26 mouse cellular contexts compared by ENCODE assay signal in the genomic region with DNA sequence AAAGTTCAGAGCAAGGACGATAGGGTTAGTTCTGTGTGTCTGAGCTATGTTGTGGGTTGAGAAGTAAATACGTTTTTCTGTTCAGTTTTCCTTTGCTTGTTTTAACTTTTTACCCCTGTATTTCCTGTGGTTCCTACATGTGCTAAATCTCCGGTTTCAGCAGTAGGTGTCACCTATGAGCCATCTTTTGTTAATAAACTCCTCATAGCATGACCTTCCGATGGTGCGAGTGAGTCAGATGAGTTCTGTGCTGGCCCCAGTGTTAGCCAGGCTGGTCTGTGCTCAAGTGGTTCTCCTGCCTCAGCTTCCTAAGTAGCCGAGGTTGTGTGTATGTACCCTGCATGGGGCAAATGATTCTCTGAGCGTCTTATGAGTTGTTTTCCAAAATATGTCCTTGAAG. TPM values are rescaled to one million over a fixed set of nuclear protein-coding genes. Genes with fewer than 3 reads are reported as not detected.
DNase-seq lines count a peak whose midpoint lies in the region; ATAC-seq and TF ChIP-seq lines count a peak whose summit lies in the region.
"Had no signal": no experiment of that assay in that cellular context is flagged by ENCODE, and none has a peak within 500 bp of the region (broad histone marks: within the 10 kb centered on the region; RNA-seq: fewer than 3 reads in every experiment).

No protein-coding gene starts in this region.

- H3K9me3 ChIP-seq in kidney, postnatal 0 days (replicated peaks; ENCODE audit: low read length), result no peaks in the 10 kb centered on the region
- H3K9me3 ChIP-seq in CH12.LX (replicated peaks; ENCODE audit: low read length), result no peaks in the 10 kb centered on the region
- H3K9me3 ChIP-seq in forebrain, embryonic 16.5 days (ENCODE audit: control insufficient read depth, low read length), result no peaks in the 10 kb centered on the region
- no peaks in the 10 kb centered on the region for H3K9me3 ChIP-seq in liver, postnatal 0 days (ENCODE audit: low read length)
- H3K9me3 ChIP-seq: forebrain, embryonic 15.5 days; midbrain, embryonic 13.5 days; neural tube, embryonic 13.5 days had no signal

- 76% methylated on average over 7 of the region's 7 CpGs for WGBS in kidney, postnatal 0 days
- 91% methylated on average over 7 of the region's 7 CpGs for WGBS in forebrain, embryonic 16.5 days
- WGBS in liver, postnatal 0 days (ENCODE audit: insufficient replicate concordance), result 82% methylated on average over 7 of the region's 7 CpGs

- DNase-seq in adrenal gland, adult 2 months, result peak; percentile 40
- DNase-seq in adrenal gland, adult 18-20 months (ENCODE audit: low spot score in 2 of 2), result no peak
- DNase-seq in kidney, postnatal 0 days (ENCODE audit: low spot score), result peak; percentile 40
- no peak for DNase-seq in kidney, postnatal 36 days
- peak; percentile 4 for DNase-seq in CH12.LX (ENCODE audit: extremely low read depth)
- DNase-seq in adrenal gland, postnatal 36 days, result peak; percentile 12 to 22
- no peak for DNase-seq in liver, postnatal 0 days
- DNase-seq: B cell, adult 2 months; cerebellum, adult 11-12 months; cerebellum, postnatal 25 days; embryo, embryonic 11 days; heart, postnatal 36 days; kidney, adult 18-20 months; kidney, postnatal 25 days; layer of hippocampus, adult 9-11 months; lung, adult 2 months; thymus, postnatal 36 days had no signal

- H3K36me3 ChIP-seq in kidney, postnatal 0 days (ENCODE audit: insufficient read depth, low read length), result peaks cover 27% of the 10 kb centered on the region; the same call in 1 of the 2 replicates
- peaks cover 52 to 80% of the 10 kb centered on the region in 2 experiments for H3K36me3 ChIP-seq in CH12.LX (replicated peaks in 1 of 2; ENCODE audit: control insufficient read depth in 1 of 2, insufficient read depth in 1 of 2, low read length in 1 of 2)
- H3K36me3 ChIP-seq in forebrain, embryonic 16.5 days (ENCODE audit: control insufficient read depth, insufficient read depth), result peaks cover 34% of the 10 kb centered on the region
- H3K36me3 ChIP-seq in liver, postnatal 0 days (replicated peaks; ENCODE audit: insufficient read depth, low read length), result peaks cover 54% of the 10 kb centered on the region

- TF ChIP-seq EP300 in CH12.LX (IDR thresholded peaks at IDR 0.05; ENCODE audit: low read length), result no peak
- no peak for TF ChIP-seq EP300 in liver, postnatal 0 days (IDR thresholded peaks at IDR 0.05; ENCODE audit: low read depth)

- no peak for ATAC-seq in kidney, postnatal 0 days (replicated peaks; ENCODE audit: low FRiP score, low read depth)
- ATAC-seq in forebrain, embryonic 16.5 days, result no peak
- no peak for ATAC-seq in liver, postnatal 0 days
- ATAC-seq: forebrain, embryonic 15.5 days; hindbrain, embryonic 16.5 days; midbrain, embryonic 13.5 days had no signal

- dilution Hi-C loops in CH12.LX (cut with MboI; ENCODE audit: extremely low pct_ligation_motif_present, extremely low pct_unique_long_range_greater_than_20kb, low sequenced_read_pairs), result no loop called here

- in situ Hi-C loops in CH12.LX (cut with MboI; ENCODE audit: low pct_ligation_motif_present, low pct_unique_long_range_greater_than_20kb, low sequenced_read_pairs), result no loop called here

- H3K4me2 ChIP-seq in kidney, postnatal 0 days (ENCODE audit: low read length), result no peak overlapping the region
- no peak overlapping the region for H3K4me2 ChIP-seq in CH12.LX (ENCODE audit: insufficient read depth, low read depth, poor library complexity, severe bottlenecking)
- H3K4me2 ChIP-seq in forebrain, embryonic 16.5 days (ENCODE audit: low read length), result no peak overlapping the region
- no peak overlapping the region for H3K4me2 ChIP-seq in liver, postnatal 0 days (ENCODE audit: low read depth, low read length)
- H3K4me2 ChIP-seq: forebrain, embryonic 15.5 days; liver, embryonic 11.5 days; midbrain, embryonic 13.5 days; neural tube, embryonic 13.5 days had no signal

- H3K9ac ChIP-seq in kidney, postnatal 0 days (ENCODE audit: low read depth, low read length), result no peak overlapping the region
- no peak overlapping the region for H3K9ac ChIP-seq in CH12.LX (ENCODE audit: insufficient read depth, low read depth)
- no peak overlapping the region for H3K9ac ChIP-seq in forebrain, embryonic 16.5 days (replicated peaks; ENCODE audit: low read depth, low read length)
- no peak overlapping the region for H3K9ac ChIP-seq in liver, postnatal 0 days (replicated peaks)
- H3K9ac ChIP-seq: forebrain, embryonic 15.5 days; midbrain, embryonic 13.5 days; neural tube, embryonic 13.5 days had no signal

- TF ChIP-seq CTCF in kidney, postnatal 0 days (IDR thresholded peaks at IDR 0.05; ENCODE audit: low read depth), result peak; percentile 34; the same call in 1 of the 2 replicates
- peak in 1 of 2 experiments; percentile 13; a peak in 1 of 4 replicates for TF ChIP-seq CTCF in CH12.LX (conservative IDR thresholded peaks at IDR 0.05 in 1 of 2, IDR thresholded peaks at IDR 0.05 in 1 of 2; ENCODE audit: low read depth in 2 of 2, low read length in 2 of 2)
- no peak for TF ChIP-seq CTCF in liver, postnatal 0 days (IDR thresholded peaks at IDR 0.05; ENCODE audit: low read depth)

- no peak overlapping the region for H3K27ac ChIP-seq in kidney, postnatal 0 days
- no peak overlapping the region for H3K27ac ChIP-seq in CH12.LX (ENCODE audit: insufficient read depth, low read depth)
- H3K27ac ChIP-seq in forebrain, embryonic 16.5 days (ENCODE audit: low read length), result no peak overlapping the region
- H3K27ac ChIP-seq in liver, postnatal 0 days (ENCODE audit: low read depth), result no peak overlapping the region
- H3K27ac ChIP-seq: forebrain, embryonic 15.5 days; midbrain, embryonic 13.5 days; neural tube, embryonic 13.5 days had no signal

- no peaks in the 10 kb centered on the region; the same call in 1 of the 2 replicates for H3K79me2 ChIP-seq in CH12.LX (replicated peaks; ENCODE audit: control insufficient read depth, extremely low read depth, insufficient read depth, poor library complexity, severe bottlenecking)

- no peak overlapping the region for H3K4me3 ChIP-seq in kidney, postnatal 0 days (replicated peaks; ENCODE audit: low read depth, low read length)
- no peak overlapping the region for H3K4me3 ChIP-seq in CH12.LX (replicated peaks in 1 of 3; ENCODE audit: low read depth in 2 of 3, low read length in 2 of 3, poor library complexity in 1 of 3)
- no peak overlapping the region for H3K4me3 ChIP-seq in forebrain, embryonic 16.5 days (replicated peaks; ENCODE audit: low read length)
- no peak overlapping the region for H3K4me3 ChIP-seq in liver, postnatal 0 days (ENCODE audit: low read depth, low read length)
- H3K4me3 ChIP-seq: forebrain, embryonic 15.5 days; midbrain, embryonic 13.5 days; neural tube, embryonic 13.5 days had no signal

- H3K4me1 ChIP-seq in kidney, postnatal 0 days (replicated peaks; ENCODE audit: insufficient read depth, low read length), result no peaks in the 10 kb centered on the region
- H3K4me1 ChIP-seq in CH12.LX (ENCODE audit: control insufficient read depth in 1 of 2, insufficient read depth in 2 of 2), result no peaks in the 10 kb centered on the region
- no peaks in the 10 kb centered on the region for H3K4me1 ChIP-seq in forebrain, embryonic 16.5 days (replicated peaks; ENCODE audit: control insufficient read depth, insufficient read depth, low read length)
- no peaks in the 10 kb centered on the region for H3K4me1 ChIP-seq in liver, postnatal 0 days (ENCODE audit: insufficient read depth)
- H3K4me1 ChIP-seq: forebrain, embryonic 15.5 days; midbrain, embryonic 13.5 days; neural tube, embryonic 13.5 days had no signal

- TF ChIP-seq RAD21 in CH12.LX (IDR thresholded peaks at IDR 0.05; ENCODE audit: low read depth, low read length), result no peak; the same call in 1 of the 2 replicates

- H3K27me3 ChIP-seq in kidney, postnatal 0 days (ENCODE audit: insufficient read depth, low read length), result no peaks in the 10 kb centered on the region
- no peaks in the 10 kb centered on the region for H3K27me3 ChIP-seq in CH12.LX (replicated peaks)
- no peaks in the 10 kb centered on the region for H3K27me3 ChIP-seq in forebrain, embryonic 16.5 days (replicated peaks; ENCODE audit: control insufficient read depth, insufficient read depth, low read length)
- no peaks in the 10 kb centered on the region for H3K27me3 ChIP-seq in liver, postnatal 0 days (ENCODE audit: insufficient read depth, low read length)
- H3K27me3 ChIP-seq: forebrain, embryonic 15.5 days; midbrain, embryonic 13.5 days; neural tube, embryonic 13.5 days had no signal

- no peak for TF ChIP-seq POLR2A in CH12.LX (IDR thresholded peaks at IDR 0.05; ENCODE audit: low read depth, low read length)

RNA-seq across cellular contexts. Expression of gene Htr2b, which starts 17.4 kb away (rescaled TPM):
- total RNA-seq in adrenal gland, adult 2 months (2021), result under 1 TPM; 0.14 TPM
- 0.25 TPM in 1 of 2 replicates, not detected in the other for polyA plus RNA-seq in adrenal gland, adult 2 months (2012; rRNA removed)
- under 1 TPM; 0.20 to 0.22 TPM for total RNA-seq in adrenal gland, adult 18-20 months (2021)
- polyA plus RNA-seq in kidney, postnatal 0 days (2015; fragmentation: Nextera tagmentation; extraction: Ambion mirVana), result 3.0 and 3.3 TPM in 2 replicates
- total RNA-seq in CH12.LX (2012; rRNA removed) (0.08 TPM in 1 of 2 replicates, not detected in the other), CH12.LX (2014; rRNA removed) (not detected in 2 replicates)
- polyA plus RNA-seq in CH12.LX (2012; ENCODE audit: insufficient read length, low read depth), result 0.47 and 0.61 TPM in 2 replicates
- under 1 TPM in 1 of 2 experiments, not detected in 1; 0.13 TPM for total RNA-seq in adrenal gland, postnatal 36 days (2021)
- polyA plus RNA-seq in forebrain, embryonic 16.5 days (2015; fragmentation: Nextera tagmentation; extraction: Ambion mirVana), result 0.17 and 0.35 TPM in 2 replicates
- polyA plus RNA-seq in liver, postnatal 0 days (2015; fragmentation: Nextera tagmentation; extraction: Ambion mirVana), result not detected in 2 replicates

RNA-seq across cellular contexts. Expression of gene Psmd1, which starts 30.2 kb away (rescaled TPM):
- total RNA-seq in adrenal gland, adult 2 months (2021), result 100 to 1,000 TPM; 123 to 128 TPM
- polyA plus RNA-seq in adrenal gland, adult 2 months (2012; rRNA removed), result 19.9 and 27.6 TPM in 2 replicates
- 100 to 1,000 TPM; 120 to 121 TPM for total RNA-seq in adrenal gland, adult 18-20 months (2021)
- polyA plus RNA-seq in kidney, postnatal 0 days (2015; fragmentation: Nextera tagmentation; extraction: Ambion mirVana), result 123 and 145 TPM in 2 replicates
- total RNA-seq in CH12.LX (2012; rRNA removed) (87.6 and 129 TPM in 2 replicates), CH12.LX (2014; rRNA removed) (134 and 156 TPM in 2 replicates)
- polyA plus RNA-seq in CH12.LX (2012; ENCODE audit: insufficient read length, low read depth), result 191 and 196 TPM in 2 replicates
- total RNA-seq in adrenal gland, postnatal 36 days (2021), result 100 to 1,000 TPM; 122 to 128 TPM
- polyA plus RNA-seq in forebrain, embryonic 16.5 days (2015; fragmentation: Nextera tagmentation; extraction: Ambion mirVana), result 191 and 196 TPM in 2 replicates
- 60.0 and 68.1 TPM in 2 replicates for polyA plus RNA-seq in liver, postnatal 0 days (2015; fragmentation: Nextera tagmentation; extraction: Ambion mirVana)

RNA-seq across cellular contexts. Expression of gene Gm21972, which starts 39.0 kb away (rescaled TPM):
- total RNA-seq in adrenal gland, adult 2 months (2021), result 1 to 10 TPM; 6.9 to 9.4 TPM
- polyA plus RNA-seq in adrenal gland, adult 2 months (2012; rRNA removed), result 0.30 TPM in 1 of 2 replicates, not detected in the other
- total RNA-seq in adrenal gland, adult 18-20 months (2021), result 1 to 10 TPM; 2.4 to 4.0 TPM
- polyA plus RNA-seq in kidney, postnatal 0 days (2015; fragmentation: Nextera tagmentation; extraction: Ambion mirVana), result not detected in 2 replicates
- total RNA-seq in CH12.LX (2012; rRNA removed) (0.47 and 1.6 TPM in 2 replicates), CH12.LX (2014; rRNA removed) (4.4 and 5.3 TPM in 2 replicates)
- polyA plus RNA-seq in CH12.LX (2012; ENCODE audit: insufficient read length, low read depth), result 38.2 and 78.8 TPM in 2 replicates
- 1 to 10 TPM; 3.0 to 4.1 TPM for total RNA-seq in adrenal gland, postnatal 36 days (2021)
- polyA plus RNA-seq in forebrain, embryonic 16.5 days (2015; fragmentation: Nextera tagmentation; extraction: Ambion mirVana), result 0.50 TPM in 1 of 2 replicates, not detected in the other
- not detected in 2 replicates for polyA plus RNA-seq in liver, postnatal 0 days (2015; fragmentation: Nextera tagmentation; extraction: Ambion mirVana)
- polyA plus RNA-seq: gonadal fat pad, adult 2 months; heart, embryonic 14.5 days; limb, embryonic 11.5 days; liver, embryonic 11.5 days; lung, adult 2 months; neural tube, embryonic 13.5 days had no signal

RNA-seq across cellular contexts. Expression of gene 2810459M11Rik, which starts 48.8 kb away (rescaled TPM):
- total RNA-seq in adrenal gland, adult 2 months (2021), result under 1 TPM; 0.12 to 0.21 TPM
- 0.07 and 0.25 TPM in 2 replicates for polyA plus RNA-seq in adrenal gland, adult 2 months (2012; rRNA removed)
- under 1 TPM in 1 of 2 experiments, not detected in 1; 0.13 TPM for total RNA-seq in adrenal gland, adult 18-20 months (2021)
- 0.70 and 0.88 TPM in 2 replicates for polyA plus RNA-seq in kidney, postnatal 0 days (2015; fragmentation: Nextera tagmentation; extraction: Ambion mirVana)
- total RNA-seq in CH12.LX (2012; rRNA removed), result not detected in 2 replicates
- total RNA-seq in CH12.LX (2014; rRNA removed), result not detected in 2 replicates
- polyA plus RNA-seq in CH12.LX (2012; ENCODE audit: insufficient read length, low read depth), result not detected in 2 replicates
- total RNA-seq in adrenal gland, postnatal 36 days (2021), result under 1 TPM; 0.16 to 0.17 TPM
- polyA plus RNA-seq in forebrain, embryonic 16.5 days (2015; fragmentation: Nextera tagmentation; extraction: Ambion mirVana), result 9.2 and 9.6 TPM in 2 replicates
- 30.8 and 38.3 TPM in 2 replicates for polyA plus RNA-seq in liver, postnatal 0 days (2015; fragmentation: Nextera tagmentation; extraction: Ambion mirVana)
- total RNA-seq: heart, postnatal 36 days had no signal

Comparison
In these comparisons a context has a peak if more than half of its experiments do, and no peak if none do; other contexts are left out.
1. DNase-seq: peak in adrenal gland, adult 2 months (single experiment), kidney, postnatal 0 days (single experiment), CH12.LX (single experiment) and adrenal gland, postnatal 36 days (2 of 2); none in adrenal gland, adult 18-20 months (0 of 2), kidney, postnatal 36 days (0 of 2) and liver, postnatal 0 days (single experiment).
2. RNA of gene Gm21972, which starts 39.0 kb away (polyA plus RNA-seq): 38.2 to 78.8 TPM in CH12.LX; 0.30 TPM in adrenal gland, adult 2 months, 0.50 TPM in forebrain, embryonic 16.5 days, not detected in kidney, postnatal 0 days and not detected in liver, postnatal 0 days; every median in the first group is over 10 times any median in the second.